Mouse (Mus musculus) adrenal gland, adult 18-20 months (tissue): ENCODE results near the gene Spats2l. TPM values are rescaled to one million over a fixed set of nuclear protein-coding genes. Genes with fewer than 3 reads are reported as not detected.
A peak's percentile ranks its signal among the peaks of the same experiment; 100 is the strongest.

Experiments used
- DNase-seq, 2 experiments: peaks; one replicate each; pipeline ENCODE4 v3.0.0; 2021 to 2022; ENCODE audit warnings: low spot score in 2 of 2
- total RNA-seq, 2 experiments: library from RNA; stranded (reverse); gene quantifications; 1 replicate in 1 of 2; 2 replicates in 1 of 2; pipeline ENCODE4 v1.2.3; 2021

Spats2l gene
- total RNA-seq, 2 experiments from 2014 or later = 3.0 to 4.2 TPM

DNA sequence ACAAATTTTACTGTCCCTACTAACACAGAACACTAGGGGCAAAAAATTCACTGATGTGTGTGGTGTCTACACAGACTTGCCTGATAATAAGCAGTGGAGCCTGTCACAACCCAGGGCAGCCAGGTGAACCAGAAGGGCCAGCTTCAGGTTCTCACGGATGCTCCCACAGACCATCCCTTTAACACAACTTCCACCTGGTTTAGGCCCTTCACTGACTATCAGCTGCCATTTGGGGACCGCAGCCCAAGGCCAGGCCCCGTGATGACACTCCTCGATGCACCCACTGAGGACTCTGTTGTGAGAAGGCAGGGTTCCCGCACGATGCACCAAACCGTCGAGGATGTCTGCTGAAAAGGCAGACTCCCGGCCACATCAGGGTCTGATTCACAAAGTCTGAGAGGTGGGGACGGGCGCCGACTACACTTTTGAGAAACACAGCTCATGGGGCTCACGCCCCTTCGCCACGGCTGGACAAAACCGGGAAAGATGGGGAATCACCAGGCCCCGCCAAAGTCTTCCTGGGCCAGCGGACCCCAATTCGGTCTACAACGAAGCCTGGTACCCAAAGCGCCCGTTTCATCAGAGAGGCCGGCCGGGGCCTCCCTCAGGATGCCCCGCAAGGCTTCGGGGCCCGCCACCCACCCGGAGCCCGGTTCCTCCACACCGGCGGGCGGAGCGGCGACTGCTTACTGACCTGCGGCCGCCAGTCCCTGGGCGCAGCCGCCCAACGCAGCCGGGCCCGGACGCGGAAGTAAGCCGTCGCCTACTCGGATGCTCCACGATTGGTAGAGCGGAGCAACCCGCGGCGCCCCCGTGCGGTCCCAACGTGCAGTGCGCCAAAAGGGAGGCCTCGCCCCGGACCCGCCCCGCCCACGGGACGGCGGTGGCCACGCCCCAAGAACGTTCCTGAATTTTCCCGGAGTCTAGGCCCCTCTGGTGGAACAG lies 195.6 kb downstream of the Spats2l start:
- peak; percentile 98 to 99 for DNase-seq

GRCm38 (mm10) chr1:57971588-57971987 lies 197.6 kb downstream of the Spats2l start:
- no peak for DNase-seq

DNA sequence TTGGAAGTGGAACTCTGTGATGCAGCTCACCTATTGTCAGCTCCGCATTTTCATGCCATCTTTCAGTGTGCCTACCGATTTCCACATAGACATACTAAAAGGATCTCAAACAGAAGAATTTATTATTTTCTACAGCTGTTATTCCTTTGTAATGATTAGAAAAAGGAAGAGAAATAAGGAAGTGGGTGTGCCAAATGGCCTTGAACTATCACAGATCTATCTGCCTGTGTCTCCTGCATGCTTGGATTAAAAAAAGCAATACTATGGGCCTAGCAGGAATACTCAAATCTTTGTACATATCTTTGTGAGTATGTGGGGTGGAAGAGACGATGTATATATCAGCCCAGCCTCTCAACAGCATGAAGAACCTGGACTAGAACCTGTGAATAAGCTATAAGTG lies 202.9 kb downstream of the Spats2l start:
- no peak for DNase-seq

DNA sequence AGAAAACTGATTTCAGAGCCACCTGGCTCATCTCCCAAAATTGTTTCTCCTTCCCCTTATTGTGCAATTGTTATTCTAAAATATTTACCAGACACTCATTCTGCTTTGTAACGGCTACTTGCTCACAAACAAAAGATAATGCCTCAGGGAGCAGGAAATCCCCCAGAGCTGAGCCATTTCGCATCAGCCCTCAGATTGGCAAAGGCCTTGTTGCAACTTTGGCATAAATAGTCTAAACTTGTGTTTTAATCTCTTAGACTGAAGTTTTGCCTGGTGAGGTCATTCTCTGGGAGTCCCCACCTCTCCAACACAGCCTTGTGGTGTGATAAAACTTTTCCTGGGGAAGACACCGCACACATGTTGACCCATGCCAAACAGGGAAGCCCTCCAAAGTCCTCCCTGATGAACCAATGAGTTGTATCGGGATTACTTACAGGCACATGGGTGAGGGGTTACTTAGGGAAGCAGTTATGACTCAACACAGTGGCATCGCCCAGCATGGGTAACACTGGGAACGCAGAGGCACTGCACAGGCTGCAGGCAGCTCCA lies 215.2 kb downstream of the Spats2l start:
- DNase-seq = no peak

DNA sequence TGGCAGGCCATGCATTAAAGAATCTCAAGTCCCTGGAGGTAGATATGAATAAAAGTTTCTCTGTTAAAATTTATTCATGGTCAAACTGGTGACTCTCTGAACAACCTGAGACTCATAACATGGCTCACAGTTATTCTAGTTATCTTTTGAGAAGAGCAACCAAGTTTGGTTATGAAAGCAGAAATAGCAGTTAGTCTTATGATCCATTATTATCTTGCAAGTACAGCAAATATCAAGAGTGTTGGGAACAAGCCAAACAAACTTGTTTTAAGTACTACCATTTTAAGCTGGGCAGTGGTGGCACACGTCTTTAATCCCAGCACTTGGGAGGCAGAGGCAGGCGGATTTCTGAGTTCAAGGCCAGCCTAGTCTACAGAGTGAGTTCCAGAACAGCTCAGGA lies 217.3 kb downstream of the Spats2l start:
- no peak for DNase-seq

DNA sequence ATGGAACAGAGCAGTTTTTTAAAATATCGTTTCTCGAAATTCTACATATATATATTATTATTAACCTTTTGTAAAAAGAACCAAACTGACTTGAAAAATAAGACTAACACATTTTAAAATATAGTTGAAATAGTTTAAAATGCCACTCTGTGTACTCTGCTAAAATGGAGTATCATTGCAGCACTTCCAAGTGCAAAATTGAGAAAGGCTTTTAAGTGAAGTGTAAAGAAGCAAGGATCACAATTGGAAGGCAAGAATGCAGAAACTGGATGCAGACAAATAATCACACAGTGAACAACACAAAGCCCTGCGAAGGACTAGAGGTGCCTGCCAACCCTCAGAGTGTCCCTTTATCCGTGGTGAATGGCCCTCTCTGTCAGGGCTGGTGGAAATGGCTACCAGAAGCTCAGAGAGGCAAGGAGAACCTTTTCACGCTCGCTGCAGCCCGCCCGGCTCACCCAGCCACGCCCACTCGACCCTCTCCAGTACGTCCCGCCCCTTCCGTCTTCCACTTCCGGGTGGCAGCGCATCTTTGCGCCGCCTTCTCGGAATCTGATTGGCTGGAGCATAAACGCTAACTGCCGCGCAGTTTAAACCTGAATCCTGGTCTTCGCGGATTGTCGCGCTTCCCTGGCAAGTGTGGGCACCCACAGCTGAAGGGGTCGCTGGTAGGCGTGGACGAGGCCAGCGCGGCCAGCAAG lies 221.6 kb downstream of the Spats2l start, which contains the start of gene Sgo2a:
Gene Sgo2a, plus strand, starts transcription at position 540 of the 701 bp plus-strand sequence.
- peak; percentile 81 to 86 for DNase-seq

GRCm38 (mm10) chr1:57996133-57996615 lies 222.2 kb downstream of the Spats2l start:
- DNase-seq = no peak

Other genes with a start within 250 kb of the Spats2l start
- under 1 TPM; 0.30 to 0.67 TPM for gene Sgo2a, start 221.8 kb downstream of the Spats2l start, total RNA-seq
- 10 to 100 TPM; 10.4 to 13.7 TPM for gene Kctd18, start 244.8 kb downstream of the Spats2l start, total RNA-seq